Mouse (Mus musculus): ENCODE results near the gene Gm11985. TPM values are rescaled to one million over a fixed set of nuclear protein-coding genes. Genes with fewer than 3 reads are reported as not detected.
"Not testable (repeated sequence)": the region's sequence is repeated elsewhere in the genome, so short reads cannot be mapped to it uniquely, and the experiment has no call there.

Gm11985 gene
- not detected in 2 replicates for total RNA-seq (2015)
- not detected in 2 replicates for total RNA-seq (2017)

GRCm38 (mm10) chr11:7188469-7188868 lies at the start of gene Gm11985:
TSS of gene Gm11985 (minus strand) at chr11:7188569.
- ATAC-seq (replicated peaks; ENCODE audit: poor library complexity) = no peak

DNA sequence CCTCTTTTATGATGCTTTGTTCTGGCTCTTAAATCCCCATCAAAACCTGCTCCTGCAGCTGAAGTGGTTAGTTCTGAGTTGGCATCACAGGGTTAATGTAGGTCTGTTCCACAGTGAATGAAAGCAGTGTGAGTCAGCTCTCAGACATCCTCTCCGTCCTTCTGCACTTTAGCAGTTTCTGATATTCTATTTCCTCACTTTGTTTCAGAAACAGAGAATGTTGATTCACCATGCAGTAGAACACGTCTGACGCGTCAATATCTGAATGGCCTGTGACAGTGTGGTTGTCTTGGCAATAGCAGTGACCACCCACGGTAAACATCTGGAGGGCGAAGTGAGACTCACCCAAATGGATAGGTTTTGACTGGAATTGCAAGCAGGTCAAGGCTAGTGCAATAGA lies 49.3 kb upstream of the Gm11985 start:
- ATAC-seq (replicated peaks; ENCODE audit: poor library complexity) = no peak

- ATAC-seq (replicated peaks; ENCODE audit: poor library complexity) = no peak
These were observed 48.4 kb upstream of the Gm11985 start for GRCm38 (mm10) chr11:7236751-7237150.

- ATAC-seq (replicated peaks; ENCODE audit: poor library complexity) = no peak
These were observed 46.7 kb upstream of the Gm11985 start for GRCm38 (mm10) chr11:7234981-7235609.

DNA sequence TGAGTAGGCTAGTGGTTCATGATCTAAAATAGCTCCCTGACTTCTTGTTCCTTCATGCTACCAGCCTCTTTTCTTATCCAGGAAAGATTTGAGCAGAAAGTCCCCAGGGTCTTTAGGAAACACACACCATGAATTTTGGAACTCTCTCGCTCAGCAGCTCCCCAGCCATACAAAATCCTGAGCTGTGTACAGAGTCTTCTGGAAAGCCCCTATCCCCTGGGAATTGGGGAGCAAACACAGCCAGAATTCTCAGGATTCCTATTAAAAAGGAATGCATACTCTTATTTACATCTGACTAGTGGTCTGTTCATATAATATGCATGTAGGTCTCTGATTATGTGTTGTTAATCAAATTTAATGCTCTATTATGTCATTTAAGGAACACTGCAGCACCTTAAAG lies 46.1 kb upstream of the Gm11985 start:
- no peak for ATAC-seq (replicated peaks; ENCODE audit: poor library complexity)

DNA sequence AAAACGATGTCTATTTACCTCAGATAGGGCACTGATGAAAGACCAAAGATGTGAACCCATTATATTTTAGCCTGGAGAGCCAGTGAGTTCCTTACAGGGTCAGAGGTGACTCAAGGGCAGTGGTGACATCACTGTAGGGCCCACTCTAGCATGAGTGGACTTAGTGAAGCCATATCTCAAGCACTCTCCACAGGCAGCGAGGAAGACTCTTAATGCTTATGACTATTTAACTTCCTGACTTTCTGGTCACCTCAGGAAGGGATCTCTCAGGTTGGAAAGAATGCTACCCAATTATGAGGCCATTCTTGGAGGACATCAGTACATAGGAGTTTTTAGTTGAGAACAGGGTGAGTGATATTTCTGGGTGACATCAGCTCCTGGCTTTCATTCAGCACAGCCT lies 45.0 kb upstream of the Gm11985 start:
- no peak for ATAC-seq (replicated peaks; ENCODE audit: poor library complexity)

DNA sequence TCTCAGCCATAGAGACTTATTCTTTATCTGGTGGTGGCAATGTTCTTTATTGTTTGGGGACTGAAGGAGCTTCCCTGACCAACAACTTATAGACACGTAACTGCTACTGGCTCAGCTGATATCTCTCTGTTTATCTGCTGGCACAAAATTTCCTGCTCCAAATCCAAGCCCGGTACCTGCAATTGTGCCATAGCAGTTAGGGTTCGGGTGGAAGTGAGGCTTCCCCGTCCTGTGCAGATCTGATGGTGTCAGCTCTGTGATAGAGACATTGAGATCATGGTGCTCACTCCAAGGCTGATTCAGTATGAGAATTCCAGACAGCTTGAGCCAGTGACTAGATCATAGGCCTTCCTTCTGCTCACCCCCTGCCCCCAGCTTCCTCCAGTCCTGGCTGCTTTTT lies 43.6 kb upstream of the Gm11985 start:
- ATAC-seq (replicated peaks; ENCODE audit: poor library complexity) = no peak

GRCm38 (mm10) chr11:7230000-7230399 lies 41.6 kb upstream of the Gm11985 start:
- ATAC-seq (replicated peaks; ENCODE audit: poor library complexity) = no peak

DNA sequence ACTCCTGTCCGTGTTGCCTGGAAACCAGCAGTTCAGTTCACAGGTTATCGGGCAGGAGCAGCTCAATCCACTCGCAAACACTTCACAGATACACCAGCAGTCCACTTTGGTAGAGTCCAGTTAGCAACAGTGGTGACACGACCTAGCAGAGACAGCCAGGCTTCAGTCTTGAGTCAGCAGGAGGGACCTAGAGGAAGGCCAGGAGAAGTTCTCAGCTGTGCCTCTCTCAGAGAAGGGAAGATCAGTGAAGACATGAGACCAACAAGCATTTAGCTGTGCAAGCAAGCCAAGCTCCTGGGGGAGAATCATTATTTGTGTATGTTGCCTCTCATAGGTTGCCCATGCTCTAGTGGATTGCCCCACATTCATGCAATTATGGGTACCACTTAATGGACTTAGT lies 39.7 kb upstream of the Gm11985 start:
- ATAC-seq (replicated peaks; ENCODE audit: poor library complexity) = no peak

DNA sequence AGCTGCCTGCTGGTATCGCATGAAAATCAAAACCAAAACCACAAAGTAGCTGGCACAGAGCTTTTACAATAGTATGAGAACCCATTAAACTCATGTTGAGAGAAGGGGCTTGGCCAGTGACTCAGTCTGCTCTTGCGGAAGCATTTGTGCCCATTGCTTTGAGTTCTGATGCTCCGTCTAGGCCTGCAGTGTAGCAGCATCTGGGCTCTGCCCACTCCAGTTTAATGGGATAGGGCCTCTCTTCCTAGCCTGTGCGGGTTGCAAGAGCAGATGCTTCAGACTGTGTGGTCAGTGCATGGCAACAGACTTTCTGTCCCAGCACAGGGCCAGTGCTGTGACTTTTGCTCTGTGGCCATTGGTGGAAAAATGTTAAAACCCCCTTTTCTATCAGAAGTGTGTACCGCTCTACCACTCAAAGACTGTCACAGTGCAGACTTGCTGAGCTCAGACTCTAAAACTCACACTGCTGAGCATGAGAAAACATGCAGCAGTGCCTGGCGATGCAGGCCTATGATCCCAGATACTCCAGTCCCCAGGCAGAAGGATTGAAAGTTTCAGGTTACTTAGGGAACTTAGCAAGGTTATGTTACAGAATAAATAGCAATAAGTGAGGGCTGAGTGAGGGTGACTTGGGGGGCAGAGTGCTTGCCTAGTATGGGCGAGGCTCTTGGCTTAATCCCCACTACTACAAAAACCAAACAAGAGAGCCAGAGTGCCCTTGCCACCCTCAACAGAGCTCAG lies 38.6 kb upstream of the Gm11985 start:
- no peak for ATAC-seq (replicated peaks; ENCODE audit: poor library complexity)

DNA sequence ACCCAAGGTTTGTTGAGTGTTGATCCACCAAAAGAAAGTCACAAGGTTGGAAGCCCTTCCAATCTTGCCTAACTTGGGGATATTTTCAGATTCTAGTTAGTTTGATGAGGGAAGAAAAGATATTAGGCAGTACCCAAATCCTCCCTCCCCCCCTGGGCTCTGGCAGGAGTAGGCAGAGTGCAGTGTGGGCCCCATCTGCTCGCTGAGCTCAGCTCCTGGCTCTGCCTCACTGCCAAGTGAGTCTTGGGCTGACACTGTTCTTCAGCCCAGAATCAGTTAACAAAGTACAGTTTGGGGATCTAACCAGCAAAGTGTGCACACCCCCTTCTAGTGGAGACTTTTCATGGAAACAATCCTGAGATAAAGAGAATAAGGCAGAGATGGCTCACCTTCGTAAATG lies 37.8 kb upstream of the Gm11985 start:
- ATAC-seq (replicated peaks; ENCODE audit: poor library complexity) = no peak

GRCm38 (mm10) chr11:7221826-7222225 lies 33.5 kb upstream of the Gm11985 start:
- ATAC-seq (replicated peaks; ENCODE audit: poor library complexity) = not testable (repeated sequence)

- ATAC-seq (replicated peaks; ENCODE audit: poor library complexity) = peak; percentile 54; the same call in 1 of the 2 replicates
These were observed 27.3 kb upstream of the Gm11985 start for GRCm38 (mm10) chr11:7215703-7216102.

GRCm38 (mm10) chr11:7214761-7215160 lies 26.4 kb upstream of the Gm11985 start:
- ATAC-seq (replicated peaks; ENCODE audit: poor library complexity) = no peak

DNA sequence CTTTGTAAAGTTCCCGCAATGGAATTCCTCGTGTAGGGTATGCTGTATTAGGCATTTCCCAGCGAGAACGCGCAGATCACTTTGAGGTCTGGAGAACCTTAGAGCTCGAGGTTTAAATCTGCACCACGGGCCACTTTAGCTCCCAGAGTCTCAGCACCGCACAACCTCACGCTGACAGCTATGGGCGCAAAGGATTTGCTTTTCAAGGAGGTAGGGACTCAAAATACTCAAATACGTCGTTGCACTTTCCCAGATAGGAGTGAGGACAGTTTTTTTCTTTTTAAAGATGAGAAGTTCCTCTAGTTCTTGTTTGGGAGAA lies 25.9 kb upstream of the Gm11985 start:
- ATAC-seq (replicated peaks; ENCODE audit: poor library complexity) = no peak

- 0 out of 2 replicates have a peak, but pooled peaks have one; percentile 11 for ATAC-seq (replicated peaks; ENCODE audit: poor library complexity)
These were observed 25.4 kb upstream of the Gm11985 start, which contains the start of gene Igfbp3 for GRCm38 (mm10) chr11:7213501-7214341. TSS of gene Igfbp3 (minus strand) at chr11:7213923.

- ATAC-seq (replicated peaks; ENCODE audit: poor library complexity) = no peak
These were observed 24.8 kb upstream of the Gm11985 start for GRCm38 (mm10) chr11:7213161-7213500.

DNA sequence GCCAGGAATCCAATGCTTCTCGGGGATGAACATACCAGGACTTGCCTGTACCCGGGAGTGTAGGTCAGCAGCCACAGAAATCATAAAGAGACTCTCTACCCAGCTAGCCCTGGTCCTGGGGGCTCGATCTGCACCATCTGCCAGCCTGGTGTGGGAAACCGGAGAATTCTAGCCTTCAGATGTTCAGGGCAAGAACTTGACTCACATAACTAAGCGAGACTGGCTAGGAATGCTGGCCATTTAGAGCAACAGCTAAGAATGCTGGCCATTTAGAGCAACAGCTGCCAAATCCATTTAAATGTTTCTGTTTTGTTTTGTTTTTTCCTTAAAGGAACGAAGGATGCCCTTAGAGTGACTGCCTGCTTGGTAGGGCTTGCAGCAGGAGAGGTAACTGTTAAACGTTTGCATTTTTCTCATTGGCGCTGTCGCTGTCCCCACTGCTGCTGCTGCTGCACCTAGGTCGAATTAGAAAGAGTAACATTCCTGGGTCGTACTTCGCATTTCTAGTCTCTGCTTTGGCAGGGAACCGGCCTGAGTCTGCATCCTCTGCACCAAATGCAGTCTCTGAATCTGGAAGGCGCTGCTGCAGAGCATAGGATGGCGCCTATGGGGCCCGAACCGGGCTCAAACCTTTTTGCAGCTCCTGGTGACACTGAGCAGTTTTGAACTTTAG lies 23.9 kb upstream of the Gm11985 start:
- ATAC-seq (replicated peaks; ENCODE audit: poor library complexity) = no peak

DNA sequence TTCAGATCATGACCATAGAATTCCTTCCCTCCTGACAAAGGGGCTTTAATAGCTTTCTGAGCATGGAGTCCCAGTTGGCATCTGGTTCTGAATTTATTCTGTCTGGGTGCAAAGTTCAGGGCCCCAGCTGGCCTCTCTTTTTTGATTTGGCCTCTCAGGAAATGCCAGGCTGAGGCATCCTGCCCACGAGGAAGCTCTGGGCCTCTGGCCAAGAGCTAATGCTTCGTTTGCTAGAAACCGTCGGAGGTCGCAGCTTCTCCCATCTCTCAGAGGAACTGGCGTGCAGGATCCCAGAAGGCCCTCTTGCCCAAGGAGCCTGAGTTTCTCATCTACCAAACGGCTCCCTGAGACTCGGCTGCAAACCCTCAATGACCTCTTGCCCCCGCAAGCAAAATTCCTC lies 22.8 kb upstream of the Gm11985 start:
- ATAC-seq (replicated peaks; ENCODE audit: poor library complexity) = no peak

GRCm38 (mm10) chr11:7210343-7210742 lies 22.0 kb upstream of the Gm11985 start:
- ATAC-seq (replicated peaks; ENCODE audit: poor library complexity) = peak; percentile 77

DNA sequence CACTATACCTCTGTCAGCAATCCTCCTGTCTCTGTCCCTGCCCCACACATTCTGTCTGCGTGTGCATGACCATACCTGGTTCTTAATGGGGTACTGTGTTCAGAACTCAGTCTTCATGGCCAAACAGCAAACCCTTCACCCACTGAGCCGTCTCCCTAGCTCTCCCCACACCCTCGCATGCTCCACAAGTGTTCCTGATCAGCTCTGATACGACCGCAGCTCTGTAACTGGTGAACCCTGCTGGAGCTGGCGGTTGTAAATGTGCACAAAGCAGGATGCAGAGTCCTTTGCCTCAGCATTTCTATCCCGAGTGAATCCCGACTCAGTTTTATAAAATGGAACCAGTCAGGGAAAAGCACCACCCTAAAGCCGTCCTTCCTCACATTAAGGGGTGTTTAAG lies 15.5 kb upstream of the Gm11985 start:
- no peak for ATAC-seq (replicated peaks; ENCODE audit: poor library complexity)
